Mouse (Mus musculus) adrenal gland, postnatal 14 days (tissue): ENCODE measurements around the gene R3hdm2. TPM values are rescaled to one million over a fixed set of nuclear protein-coding genes. Genes with fewer than 3 reads are reported as not detected.

Experiments used
- DNase-seq: peaks from one replicate; pipeline ENCODE4 v3.0.0; 2021; ENCODE audit warnings: mixed read lengths
- total RNA-seq: library from RNA; stranded (reverse); gene quantifications from 2 replicates; pipeline ENCODE4 v1.2.3, GENCODE M21; 2021

Gene R3hdm2
- total RNA-seq, 1 experiment from 2014 or later, result 113 TPM

DNA sequence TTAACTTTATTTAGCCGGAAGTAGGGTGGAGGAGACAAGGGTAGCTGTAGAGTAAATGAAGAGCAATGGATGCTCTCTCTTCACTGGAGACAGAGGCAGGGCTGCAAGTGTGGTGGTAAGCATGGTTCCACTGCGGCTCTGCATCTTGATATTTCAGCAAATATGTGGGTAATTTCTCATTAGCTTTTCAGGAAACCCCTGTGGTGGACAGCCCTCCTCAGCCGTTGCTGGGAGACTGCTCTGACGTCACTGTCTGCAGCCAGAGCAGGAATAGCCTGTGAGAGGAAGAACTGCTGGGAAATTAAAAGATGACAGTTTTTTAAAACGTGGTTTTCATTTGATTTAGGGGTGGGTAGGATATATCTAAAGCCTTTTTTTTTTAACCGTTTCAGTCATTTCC is 41.9 kb downstream of the R3hdm2 start:
- peak; percentile 72 for DNase-seq

DNA sequence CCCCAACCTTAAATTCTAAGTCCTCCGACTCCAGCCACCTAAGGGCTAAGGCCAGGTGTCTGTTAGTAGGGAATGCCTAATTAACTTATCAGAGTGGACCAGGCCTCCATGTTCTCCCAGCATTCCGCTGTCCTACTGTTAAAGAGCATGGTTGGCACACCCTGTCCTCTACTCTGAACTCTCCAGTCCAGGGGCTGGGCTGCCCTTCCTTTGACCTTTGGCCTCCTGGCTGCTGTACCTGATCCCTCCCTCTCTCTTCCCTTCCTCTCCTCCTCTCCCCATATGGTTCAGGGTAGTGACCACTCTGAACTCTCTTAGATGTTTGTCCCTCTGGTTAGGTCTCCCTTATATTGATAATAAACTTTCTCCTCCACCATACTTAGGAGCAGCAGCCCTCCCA is 45.7 kb downstream of the R3hdm2 start:
- DNase-seq, result no peak

GRCm38 (mm10) chr10:127426670-127427069 is 46.5 kb downstream of the R3hdm2 start:
- DNase-seq, result no peak

DNA sequence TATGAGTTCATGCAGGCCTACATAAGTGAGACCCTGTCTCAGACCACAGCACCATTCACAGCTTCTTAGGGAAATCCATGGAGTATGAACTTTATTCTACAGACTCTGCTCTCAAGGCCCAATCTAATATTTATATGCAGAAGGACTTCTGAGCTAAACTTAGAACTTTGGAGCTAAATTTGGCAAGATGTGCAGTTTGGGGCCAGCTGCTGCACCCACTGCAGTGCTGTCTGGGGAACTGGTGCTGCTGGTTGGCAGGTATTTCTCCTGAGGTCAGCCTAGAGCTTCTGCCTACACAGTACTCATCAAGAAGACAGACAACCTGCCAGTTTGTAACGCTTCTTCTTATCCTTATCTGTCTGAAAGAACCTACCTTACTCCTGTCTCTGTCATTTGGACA is 47.0 kb downstream of the R3hdm2 start:
- no peak for DNase-seq

DNA sequence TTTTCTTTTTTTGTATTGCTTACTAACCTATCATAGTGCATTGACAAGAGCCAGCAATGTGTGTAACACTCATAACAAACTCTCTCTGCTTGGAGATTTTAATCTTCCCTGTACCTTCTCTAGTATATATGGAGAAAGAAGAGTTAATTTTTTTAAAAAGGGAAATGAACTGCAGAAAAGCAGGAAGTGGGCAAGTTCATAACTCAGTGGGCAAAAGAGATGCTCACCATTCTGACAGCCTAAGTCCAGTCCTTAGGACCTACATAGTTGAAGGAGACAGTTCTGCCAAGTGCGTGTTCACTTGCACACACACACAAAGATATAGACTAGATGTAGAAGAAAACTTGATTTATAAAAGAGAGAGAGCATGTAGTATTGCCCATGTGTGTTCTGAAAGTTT is 47.9 kb downstream of the R3hdm2 start:
- DNase-seq, result no peak

DNA sequence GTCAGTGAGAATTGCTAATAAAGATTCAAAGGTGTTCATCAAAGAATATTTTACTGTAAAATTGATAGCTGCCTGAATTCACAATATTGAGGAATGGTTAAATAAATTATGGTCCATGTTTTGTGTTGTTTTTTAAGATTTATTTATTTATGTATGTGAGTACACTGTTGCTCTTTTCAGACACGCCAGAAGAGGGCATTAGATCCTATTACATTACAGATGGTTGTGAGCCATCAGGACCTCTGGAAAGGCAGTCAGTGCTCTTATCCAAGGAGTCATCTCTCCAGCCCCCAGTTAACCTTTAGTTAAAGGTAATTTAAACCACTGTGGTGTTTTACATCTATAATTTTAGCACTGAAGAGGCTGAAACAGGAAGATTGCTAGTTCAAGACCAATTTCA is 49.4 kb downstream of the R3hdm2 start:
- no peak for DNase-seq

DNA sequence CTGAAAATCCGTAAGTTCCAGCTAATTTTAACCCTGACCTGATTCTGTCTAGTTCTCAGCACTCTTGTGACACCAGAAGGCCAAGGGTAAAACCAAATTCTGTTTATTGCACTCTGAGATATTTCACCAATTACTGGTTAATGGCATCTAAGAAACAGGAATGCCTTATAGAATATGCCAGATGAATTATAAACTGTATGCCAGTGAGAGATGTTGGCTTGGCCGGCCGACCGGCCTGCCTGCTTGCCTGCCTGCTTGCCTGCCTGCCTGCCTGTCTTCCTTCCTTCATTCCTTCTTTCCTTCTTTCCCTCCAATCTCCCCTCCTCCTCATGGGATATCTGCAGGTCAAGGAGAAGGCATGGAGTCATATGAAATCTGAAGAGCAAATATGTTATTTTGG is 52.3 kb downstream of the R3hdm2 start:
- DNase-seq, result no peak

DNA sequence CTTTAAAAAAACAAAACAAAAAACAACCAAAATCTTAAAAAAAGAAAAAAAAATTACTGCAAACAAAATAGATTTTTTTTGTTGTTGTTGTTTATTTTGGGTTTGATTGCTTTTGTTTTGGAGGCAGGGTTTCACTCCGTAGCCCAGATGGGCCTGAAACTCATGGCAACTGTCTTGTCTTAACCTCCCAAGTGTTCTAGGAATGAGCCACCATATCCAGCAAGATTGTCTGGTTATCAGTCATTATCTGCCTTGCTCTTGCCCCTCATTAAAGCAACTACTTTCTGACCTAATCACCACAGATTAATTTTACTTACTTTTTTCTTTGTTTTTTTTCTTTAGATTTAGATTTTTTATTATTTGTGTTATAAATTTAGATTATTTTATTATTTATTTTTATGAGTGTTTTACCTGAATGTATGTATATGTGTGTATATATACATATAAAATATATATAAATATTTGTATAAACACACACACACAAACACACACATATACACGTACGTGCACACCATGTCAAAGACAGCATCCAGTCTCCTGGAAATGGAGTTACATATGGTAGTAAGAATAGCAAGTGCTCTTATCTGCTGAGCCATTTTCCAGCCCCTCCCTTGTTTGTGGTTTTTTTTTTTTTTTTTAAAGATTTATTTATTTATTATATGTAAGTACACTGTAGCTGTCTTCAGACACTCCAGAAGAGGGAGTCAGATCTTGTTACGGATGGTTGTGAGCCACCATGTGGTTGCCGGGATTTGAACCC is 57.4 kb downstream of the R3hdm2 start:
- no peak for DNase-seq

DNA sequence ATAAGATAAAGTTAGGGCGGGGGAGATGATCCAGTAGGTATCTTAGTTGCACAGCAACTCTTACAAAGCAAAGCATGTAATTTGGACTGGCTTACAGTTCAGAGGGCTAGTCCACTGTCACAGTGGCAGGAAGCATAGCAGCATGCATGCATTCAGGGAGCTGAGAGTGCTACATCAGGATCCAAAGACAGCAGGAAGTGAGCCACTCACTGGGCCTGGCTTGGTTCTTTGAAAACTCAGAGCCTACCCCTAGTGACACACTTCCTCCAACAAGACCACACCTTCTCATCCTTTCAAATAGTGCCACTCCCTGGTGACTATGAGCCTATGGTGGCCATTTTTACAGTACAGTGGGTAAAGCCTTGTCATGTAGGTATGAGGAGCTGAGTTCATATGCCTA is 73.6 kb downstream of the R3hdm2 start:
- DNase-seq, result no peak

DNA sequence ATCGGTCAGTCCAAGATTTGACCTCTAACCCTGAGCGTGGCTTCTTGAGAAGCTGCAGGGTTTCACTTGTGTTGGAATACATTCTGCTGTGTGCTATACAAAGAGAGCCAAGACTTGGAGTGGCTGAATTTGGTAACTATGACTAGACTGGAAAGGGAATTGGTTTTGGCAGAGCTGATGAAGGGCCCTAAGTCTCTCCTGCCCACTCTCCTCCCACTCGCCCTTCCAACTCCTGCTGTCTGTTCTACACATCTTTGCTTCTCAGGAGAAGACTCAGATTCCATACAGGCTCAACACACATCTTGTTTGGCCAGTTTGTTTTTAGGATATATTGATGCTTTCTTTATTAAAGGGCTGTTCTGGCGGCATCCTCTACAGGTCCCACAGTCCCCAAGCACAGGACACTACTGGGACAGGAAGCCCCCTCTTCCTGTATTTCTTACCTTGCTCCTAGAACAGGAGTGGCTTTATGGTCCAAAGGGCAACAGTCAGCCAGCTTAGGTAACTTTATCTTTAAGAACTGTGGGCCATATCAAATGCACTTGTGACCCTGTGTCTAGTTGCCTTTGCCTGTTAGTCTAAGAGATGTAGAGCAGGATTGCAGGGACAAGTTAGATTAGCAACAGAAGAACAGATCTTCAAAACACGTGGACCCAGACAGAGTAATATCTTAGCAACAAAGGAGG is 82.4 kb downstream of the R3hdm2 start:
- no peak for DNase-seq

DNA sequence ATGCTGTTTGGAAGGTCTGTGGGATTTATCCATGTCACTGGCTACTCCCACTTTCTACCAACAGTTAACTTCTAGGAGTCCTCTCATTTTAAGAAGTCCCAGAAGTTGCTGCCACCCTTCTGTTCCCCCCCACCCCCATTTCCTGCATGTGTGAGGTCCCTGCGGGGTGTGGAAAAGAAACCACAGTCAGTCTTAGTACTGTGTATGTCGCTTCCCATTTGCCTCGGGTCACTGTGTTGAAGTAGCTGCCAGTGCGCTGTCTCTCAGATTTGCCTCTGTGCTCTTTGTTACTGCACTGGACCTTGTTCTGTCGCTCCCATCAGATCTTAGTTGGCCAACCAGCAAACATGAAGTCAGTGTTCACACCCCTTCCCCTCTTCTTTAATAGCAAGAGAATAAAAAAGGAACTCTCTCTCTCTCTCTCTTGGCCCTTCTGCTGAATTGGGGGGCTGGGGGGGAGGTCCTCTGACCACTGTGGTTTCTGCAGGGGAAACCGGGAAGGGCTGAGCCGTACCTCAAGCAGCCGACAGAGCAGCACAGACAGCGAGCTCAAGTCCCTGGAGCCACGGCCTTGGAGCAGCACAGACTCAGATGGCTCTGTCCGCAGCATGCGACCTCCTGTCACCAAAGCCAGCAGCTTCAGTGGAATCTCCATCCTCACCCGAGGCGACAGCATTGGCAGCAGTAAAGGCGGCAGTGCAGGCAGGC is 91.3 kb downstream of the R3hdm2 start:
- no peak for DNase-seq

DNA sequence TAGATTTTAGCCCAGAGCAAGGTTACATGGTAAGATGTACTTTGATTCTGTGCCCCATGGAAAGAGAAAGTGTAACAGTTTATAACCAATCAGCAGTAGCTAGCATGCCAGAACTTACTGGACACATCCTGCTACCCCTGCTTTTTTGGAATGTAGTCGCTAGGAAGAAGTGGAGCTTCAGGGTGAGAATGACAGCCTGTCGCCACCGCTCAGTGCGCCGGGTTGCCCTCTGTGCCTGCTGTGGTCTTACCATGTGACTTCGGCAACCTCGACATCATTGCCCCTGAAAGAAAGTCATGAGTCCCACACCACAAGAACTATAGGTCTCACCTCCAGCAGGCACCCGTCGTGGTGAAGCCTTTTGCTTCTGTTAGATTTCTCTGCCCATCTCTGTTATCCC is 92.6 kb downstream of the R3hdm2 start:
- DNase-seq, result no peak

GRCm38 (mm10) chr10:127475175-127475574 is 95.0 kb downstream of the R3hdm2 start:
- no peak for DNase-seq

GRCm38 (mm10) chr10:127476541-127476940 is 96.4 kb downstream of the R3hdm2 start:
- no peak for DNase-seq

DNA sequence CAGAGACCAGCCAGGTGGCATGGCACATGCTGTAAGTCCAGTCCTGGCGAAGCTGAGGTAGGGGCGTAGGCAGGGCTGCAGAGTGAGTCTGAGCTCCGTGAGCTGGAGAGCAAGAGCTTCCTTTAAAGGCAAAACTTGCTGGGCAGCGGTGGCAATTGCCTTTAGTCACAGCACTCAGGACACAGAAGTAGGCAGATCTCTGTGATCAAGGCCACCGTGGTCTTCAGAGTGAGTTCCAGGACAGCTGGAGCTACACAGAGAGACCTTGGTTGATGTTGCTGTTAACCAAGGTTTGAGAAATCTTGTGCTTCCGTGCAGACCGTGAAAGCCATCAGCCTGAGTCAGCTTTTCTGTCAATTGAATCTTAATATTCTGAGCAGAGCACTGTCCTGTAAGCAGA is 97.2 kb downstream of the R3hdm2 start:
- DNase-seq, result peak; percentile 53

GRCm38 (mm10) chr10:127479131-127479530 is 99.0 kb downstream of the R3hdm2 start:
- DNase-seq, result peak; percentile 34

- peak; percentile 80 for DNase-seq
Measured at GRCm38 (mm10) chr10:127480833-127481813, 101.0 kb downstream of the R3hdm2 start.

DNA sequence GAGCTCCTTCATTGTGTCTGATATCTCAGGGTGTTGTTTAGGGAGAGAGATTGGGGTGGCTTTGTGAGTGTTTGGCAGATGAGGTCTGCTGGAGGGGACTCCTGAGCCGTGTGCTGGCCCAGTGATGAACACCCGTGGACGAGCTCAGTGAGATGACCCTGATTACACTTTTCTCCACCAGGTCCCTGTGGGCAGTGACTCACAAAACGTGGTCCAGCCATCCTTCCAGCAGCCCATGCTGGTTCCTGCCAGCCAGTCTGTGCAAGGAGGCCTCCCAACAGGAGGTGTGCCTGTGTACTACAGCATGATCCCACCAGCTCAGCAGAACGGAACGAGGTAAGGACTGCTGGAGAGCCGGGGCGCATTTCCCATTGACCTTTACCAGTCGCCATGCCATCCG is 105.1 kb downstream of the R3hdm2 start:
- no peak for DNase-seq

- DNase-seq, result no peak
Measured at GRCm38 (mm10) chr10:127488856-127489255, 108.7 kb downstream of the R3hdm2 start.

- DNase-seq, result no peak
Measured at GRCm38 (mm10) chr10:127490160-127491127, 110.3 kb downstream of the R3hdm2 start.

DNA sequence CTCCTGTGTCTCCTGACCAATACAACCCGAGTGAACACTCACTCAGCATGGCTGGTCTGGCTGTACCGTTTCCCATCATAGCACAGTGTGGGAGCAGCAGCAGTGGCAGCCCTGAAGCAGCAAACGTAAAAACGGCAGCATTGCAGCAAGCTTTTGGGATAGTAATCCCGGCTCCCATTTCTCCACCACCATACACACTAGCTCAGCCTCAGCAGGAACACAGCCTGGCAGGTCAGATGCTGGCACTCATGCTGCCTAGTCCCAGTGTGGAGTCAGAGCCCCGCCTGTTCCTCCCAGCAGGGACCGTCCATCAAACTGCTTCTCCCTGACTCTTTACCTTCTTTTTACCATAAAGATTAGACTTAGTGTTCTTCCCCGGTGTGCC is 111.0 kb downstream of the R3hdm2 start:
- DNase-seq, result no peak
